Mouse (Mus musculus): ENCODE data around the gene S100a13. TPM values are rescaled to one million over a fixed set of nuclear protein-coding genes. Genes with fewer than 3 reads are reported as not detected.

S100a13 gene
- total RNA-seq, 2 experiments from 2014 or later, result 29.1 to 29.8 TPM

- no peak for DNase-seq
- intact Hi-C loops (cut with DNase I), result no loop called here
Observed at GRCm38 (mm10) chr3:90503444-90503843, 10.8 kb upstream of the S100a13 start.

GRCm38 (mm10) chr3:90505216-90505615 lies 9.0 kb upstream of the S100a13 start:
- intact Hi-C loops (cut with DNase I), result no loop called here
- DNase-seq, result no peak

DNA sequence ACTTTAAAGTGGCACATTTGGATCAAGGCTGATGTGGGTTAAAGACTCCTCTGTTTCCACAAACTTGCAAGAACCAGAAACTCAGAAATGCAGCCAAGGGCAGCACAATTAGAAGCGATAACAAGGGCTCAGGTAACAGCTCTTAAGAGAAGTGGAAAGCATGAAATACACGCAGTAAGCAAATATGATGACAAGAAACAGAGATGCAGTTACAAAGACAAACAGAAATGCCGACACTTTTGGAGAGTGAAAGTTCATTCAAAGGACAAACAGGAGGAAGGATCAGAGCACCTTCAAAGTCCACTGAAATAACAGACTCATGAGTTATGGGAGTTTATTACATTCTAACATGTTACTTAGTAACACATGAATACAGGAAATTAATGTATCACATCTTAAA lies 7.9 kb upstream of the S100a13 start:
- intact Hi-C loops (cut with DNase I), result no loop called here
- no peak for DNase-seq

DNA sequence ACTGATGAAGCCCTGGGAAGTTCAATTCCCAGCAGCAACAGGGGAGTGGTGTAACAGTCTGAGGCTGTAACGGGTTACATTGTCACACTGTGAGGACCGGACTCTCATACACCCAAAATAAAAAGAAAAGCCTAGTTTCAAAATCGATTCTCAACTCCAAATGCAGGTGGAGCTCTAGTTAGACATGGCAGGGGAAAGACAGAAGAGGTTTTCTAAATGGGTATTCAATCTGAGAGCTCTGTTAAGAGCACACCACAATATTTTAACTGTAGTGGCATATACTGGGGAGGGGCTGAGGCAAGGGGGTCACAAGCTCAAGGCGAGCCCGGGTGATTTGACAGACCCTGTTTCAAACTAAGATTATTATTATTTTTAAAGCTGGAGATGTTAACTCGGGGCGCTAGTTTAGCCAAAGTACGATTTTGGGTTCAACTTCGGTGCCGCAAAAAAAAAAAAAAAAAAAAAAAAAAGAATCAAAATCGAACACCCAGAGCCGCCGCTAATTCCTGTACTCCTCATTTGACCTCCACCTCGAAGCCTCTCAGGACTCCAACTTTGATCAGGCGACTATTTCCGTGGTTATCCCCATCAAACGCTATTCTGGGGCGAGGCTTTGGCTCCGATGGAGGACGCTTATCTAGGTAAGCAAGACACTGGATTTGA lies 5.8 kb upstream of the S100a13 start:
- intact Hi-C loops (cut with DNase I), result no loop called here
- DNase-seq, result no peak

DNA sequence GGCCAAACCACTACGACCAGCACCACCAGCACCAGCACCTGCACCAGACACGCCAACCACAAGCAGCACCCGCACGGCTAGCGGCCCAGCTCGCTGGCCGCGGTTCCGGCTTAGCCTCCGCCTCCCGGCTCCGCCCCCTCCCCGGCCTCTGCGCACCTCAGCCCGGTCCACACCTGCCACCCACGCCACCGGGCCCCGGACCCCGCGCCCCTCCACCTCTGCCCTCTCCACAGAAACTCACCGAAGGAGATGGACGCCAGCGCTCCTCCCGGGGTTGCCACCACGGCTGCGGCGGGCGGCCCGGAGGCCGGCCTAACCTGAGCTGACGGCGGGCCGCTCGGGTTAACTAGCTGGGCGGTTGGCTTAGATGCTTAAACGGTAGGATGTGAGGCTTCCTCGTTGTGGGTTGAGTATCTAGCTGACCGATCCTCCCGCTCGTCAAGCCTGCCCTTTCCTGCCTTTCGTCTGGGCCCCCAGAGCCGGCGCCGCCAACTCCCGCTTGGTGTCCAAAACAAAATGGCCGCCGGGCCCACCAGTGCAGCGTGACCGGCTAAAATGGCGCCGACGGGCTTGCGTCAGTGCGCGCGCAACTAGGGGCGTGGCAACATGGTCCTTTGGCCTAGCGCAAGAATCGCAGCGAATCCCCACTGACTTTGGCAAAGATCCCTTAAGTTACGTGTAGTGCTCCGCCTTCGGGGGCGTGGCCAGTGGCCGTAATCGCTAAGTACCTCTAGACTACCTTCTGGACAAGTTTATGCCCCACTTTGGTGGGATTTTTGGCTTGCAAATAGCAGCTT lies 5.1 kb upstream of the S100a13 start, which contains the start of gene Chtop:
Gene Chtop (minus strand): TSS at position 549 of the 797 bp plus-strand sequence.
- intact Hi-C loops (cut with DNase I), result no loop called here
- DNase-seq, result peak; percentile 99 to 100

DNA sequence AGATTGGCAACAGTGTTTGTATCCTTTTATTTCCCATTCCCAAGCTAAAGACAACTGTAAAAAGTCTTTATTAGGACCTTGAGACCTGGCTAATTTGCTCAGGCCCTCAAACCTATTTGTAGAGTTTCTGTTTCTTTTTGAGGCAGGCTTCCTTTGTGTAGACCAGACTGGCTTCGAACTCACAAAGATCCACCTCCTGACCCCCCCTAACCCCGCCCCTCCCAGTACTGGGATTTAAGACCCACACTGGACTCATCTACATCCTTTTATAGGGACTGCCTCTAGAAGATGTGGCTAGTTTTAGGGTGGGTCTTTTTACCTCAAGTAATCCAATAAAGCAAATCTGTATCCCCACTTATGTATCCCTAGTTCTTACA lies 4.5 kb upstream of the S100a13 start:
- DNase-seq, result no peak
- intact Hi-C loops (cut with DNase I), result no loop called here

- no peak for DNase-seq
- intact Hi-C loops (cut with DNase I), result no loop called here
Observed at GRCm38 (mm10) chr3:90512276-90512675, 2.0 kb upstream of the S100a13 start.

DNA sequence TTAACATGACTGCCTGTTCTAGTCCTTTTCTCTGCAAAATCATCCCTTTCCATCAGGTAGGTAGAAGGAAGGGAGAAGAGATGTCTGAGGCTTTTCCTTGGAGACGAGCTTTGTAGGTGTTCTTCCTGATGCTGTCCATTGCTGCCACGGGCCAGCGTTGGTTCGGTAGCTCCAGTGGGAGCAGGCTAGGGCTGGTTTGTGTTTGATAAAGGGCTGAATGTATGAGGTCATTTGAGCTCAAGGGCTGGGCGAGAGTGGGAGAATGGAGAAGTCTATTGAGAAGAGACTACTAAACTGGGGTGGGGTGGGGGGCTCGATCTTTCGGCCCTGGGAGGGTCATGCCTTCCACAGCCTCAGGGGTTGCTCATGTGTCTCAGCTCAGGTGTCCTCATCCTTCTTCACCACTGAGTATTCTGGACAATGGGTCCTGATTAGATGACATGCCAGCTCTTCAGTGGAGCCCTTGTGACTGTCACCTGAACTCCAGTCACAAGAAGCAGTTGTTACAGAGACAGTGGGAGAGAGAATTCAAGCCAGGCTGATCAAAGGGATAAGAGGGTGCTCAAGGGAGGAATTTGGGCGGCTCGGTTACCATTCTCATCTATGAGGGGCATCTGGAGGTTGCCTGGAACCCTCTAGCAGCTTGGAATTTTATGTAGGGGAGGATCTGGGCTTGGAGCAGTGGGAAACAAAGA lies 1.1 kb upstream of the S100a13 start:
- intact Hi-C loops (cut with DNase I), result no loop called here

DNA sequence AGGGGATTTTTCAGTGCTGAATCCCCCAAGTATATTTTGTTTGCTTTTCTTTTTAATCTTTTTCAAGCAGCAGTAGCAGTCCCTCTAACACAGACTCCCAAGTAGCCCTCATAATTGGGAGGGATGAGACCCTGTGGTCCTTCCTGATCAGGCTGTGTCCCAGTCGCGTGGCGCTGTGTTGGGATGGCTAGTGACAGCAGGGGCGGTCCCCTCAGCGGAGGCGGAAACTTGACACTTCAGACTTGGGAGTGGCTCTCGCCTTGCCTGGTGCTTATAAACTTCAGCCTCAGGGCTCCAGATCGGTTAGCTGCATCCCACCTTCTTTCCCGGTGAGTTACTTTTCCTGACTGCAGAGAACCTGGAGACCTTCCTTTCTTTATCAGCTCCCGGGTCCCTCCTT lies 456 bp downstream of the S100a13 start:
- peak; percentile 78 to 79 for DNase-seq
- intact Hi-C loops (cut with DNase I), result no loop called here

More for the DNA sequence above, 1.1 kb upstream of the S100a13 start:
- no peak for DNase-seq

DNA sequence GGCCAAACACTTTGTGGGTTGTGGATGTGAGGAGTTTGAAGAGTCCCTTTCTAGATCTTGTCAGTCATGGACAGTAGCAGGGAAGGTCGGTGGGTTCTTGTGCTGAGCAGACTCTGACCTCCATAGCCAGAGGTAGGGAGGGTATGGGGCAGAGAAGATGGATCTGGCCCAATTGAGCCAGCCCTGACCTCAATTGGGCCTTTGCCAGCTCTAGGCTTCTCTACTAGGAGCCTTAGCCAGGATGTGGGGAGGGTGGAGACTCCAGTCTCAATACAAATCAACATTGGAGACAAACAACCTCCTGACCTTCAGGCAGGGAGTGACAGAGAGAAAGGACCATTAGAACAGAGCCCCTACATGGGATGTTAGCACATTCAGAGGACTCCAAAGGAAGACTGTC lies 1.0 kb downstream of the S100a13 start:
- DNase-seq, result peak; percentile 54 to 63
- intact Hi-C loops (cut with DNase I), result no loop called here

DNA sequence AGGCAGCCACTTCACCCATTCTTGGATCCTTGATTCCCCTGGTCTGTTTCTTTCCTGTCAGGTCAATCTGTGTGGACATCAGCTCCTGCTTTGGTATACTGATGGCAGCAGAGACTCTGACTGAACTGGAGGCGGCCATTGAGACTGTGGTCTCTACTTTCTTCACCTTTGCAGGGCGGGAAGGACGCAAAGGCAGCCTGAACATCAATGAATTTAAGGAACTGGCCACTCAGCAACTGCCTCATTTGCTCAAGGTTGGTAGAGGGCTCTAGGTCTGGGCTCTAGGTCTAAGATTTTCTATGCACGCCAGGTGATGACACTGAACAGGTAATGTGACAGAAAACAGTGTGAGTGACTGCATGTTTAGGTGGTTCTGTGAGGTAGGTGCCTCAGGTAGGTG lies 1.6 kb downstream of the S100a13 start:
- intact Hi-C loops (cut with DNase I), result no loop called here
- no peak for DNase-seq

DNA sequence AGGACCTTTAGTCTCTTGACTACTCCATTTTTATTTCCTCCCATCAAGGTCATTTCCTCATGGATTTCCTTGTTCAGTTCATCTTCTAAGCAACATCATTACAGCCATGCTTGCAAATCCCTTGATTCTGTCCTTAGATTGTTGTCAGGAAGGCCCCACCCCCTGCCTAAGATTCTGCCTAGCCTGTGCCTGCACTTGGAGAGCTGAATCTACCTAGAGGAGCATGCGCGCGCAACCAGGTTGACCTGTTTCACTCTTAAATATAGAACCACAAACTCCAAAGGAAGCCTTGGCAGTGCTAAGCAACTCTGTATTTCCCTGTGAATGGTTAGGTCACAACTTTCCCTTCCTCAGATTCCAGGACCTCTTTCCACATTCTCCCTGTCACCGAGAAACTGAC lies 3.5 kb downstream of the S100a13 start:
- no peak for DNase-seq
- intact Hi-C loops (cut with DNase I), result no loop called here

DNA sequence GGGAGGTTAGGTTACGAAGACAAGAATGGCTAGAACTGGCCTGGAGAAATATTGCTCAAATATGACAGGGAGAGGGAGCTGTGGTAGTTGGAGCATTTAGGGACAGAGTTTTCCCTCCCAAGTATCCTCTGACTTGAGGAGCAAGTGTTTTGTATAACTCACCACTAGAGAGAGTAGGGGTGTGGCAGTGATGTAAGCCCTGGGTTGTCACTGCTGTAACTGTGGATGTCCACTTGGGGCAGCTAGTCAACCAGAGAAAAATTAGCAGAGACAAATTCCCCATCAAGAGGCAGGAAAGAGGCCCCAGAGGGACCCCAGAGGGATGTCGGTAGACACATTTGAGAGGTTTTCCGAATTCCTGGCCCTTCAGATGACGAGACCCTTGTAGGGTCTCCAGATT lies 11.2 kb downstream of the S100a13 start:
- DNase-seq, result peak; percentile 35 to 65
- intact Hi-C loops (cut with DNase I), result loop anchor here (1.0 to 10.0 kb wide), 3 partner anchors 59 to 179 kb away; no protein-coding TSS in a partner anchor

GRCm38 (mm10) chr3:90526076-90526475 lies 11.8 kb downstream of the S100a13 start:
- intact Hi-C loops (cut with DNase I), result loop anchor here (10.0 kb wide), 1 partner anchor 179 kb away; no protein-coding TSS in a partner anchor
- DNase-seq, result no peak

DNA sequence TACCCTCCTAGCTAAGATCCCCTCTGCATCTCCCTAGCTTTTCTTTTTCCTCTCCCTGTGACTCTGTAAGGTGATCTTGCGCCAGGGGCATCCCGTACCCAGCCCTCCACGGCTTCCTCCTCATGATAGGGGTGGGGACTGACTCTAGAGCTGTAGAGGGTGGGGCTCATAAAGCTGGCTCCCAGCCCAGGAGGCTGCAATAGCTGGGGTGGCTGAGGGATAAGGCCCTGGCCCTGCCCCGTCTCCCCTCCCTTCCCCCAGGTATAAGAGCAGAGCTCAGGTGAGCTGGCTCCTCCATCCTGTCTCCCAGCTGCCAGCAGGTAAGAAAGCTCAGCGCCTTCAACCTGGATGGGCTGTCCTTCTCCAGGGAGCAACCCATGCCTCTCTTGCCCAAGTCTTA lies 12.3 kb downstream of the S100a13 start, which contains the start of gene S100a14:
Gene S100a14 (plus strand): TSS at position 277 of the 400 bp plus-strand sequence.
- intact Hi-C loops (cut with DNase I), result loop anchor here (10.0 kb wide), 1 partner anchor 178 kb away; no protein-coding TSS in a partner anchor
- DNase-seq, result no peak

DNA sequence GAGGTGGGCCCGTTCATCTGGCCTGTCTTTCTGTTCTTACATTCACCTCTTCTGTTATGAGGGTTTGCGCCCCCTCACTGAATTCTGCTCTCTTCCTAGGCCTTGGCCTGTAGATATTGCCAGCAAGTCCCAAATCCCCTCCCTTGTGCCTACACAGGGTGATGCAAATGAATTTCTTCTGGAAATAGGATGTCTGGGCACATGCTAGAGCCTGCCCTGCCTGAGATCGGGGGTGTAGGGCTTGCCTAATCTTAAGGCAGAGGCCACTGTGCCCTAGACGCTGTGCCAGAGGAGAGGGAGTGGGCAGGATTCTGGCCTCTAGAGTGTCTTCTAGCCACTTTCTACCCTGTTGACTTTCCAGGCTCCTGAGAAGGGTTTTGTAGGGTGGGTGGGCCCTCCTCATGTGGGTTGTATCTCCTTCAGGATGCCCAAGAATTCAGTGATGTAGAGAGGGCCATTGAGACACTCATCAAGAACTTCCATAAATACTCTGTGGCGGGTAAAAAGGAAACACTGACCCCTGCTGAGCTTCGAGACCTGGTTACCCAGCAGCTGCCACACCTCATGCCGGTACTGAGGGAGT lies 13.1 kb downstream of the S100a13 start:
- no peak for DNase-seq
- intact Hi-C loops (cut with DNase I), result loop anchor here (10.0 kb wide), 1 partner anchor 177 kb away; no protein-coding TSS in a partner anchor

DNA sequence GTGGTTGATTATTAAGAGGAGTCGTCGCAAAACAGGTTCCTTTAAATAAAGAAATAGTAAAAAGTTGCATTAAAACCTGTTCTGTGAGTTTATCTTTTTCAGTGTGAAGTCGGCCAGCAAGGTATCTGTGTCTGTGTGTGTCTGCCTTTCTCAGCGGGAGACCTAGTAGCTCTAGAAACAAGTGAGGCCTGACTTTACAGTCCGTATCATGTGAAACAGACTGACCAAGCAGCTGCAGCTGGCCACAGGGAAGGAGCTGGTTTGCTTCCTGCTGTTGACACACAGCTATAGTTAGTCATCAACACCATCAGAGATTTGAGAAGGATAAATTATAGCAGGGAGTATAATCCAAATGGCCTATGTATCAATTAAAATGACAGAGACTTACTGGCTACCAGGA lies 17.5 kb downstream of the S100a13 start:
- intact Hi-C loops (cut with DNase I), result no loop called here
- DNase-seq, result no peak

DNA sequence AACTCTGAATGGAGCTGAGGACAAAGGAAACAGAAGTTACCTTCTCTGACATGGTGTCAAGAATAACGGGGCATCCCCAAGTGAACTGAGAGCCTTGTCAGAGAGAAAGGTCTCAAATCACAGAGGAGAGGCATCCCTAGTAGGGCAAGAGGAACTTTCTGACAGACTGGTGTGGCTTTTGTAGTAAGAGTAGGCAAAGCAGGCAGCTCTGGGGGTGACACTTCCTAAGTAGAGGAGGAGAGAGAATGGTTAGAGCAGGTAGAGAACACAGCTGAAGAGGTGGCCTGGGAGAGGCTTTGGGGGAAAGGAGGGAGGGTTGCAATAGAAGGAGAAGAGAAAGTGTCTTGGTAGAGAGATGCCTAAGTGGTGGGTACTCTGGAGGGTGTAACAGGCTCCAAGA lies 21.2 kb downstream of the S100a13 start:
- no peak for DNase-seq
- intact Hi-C loops (cut with DNase I), result no loop called here

DNA sequence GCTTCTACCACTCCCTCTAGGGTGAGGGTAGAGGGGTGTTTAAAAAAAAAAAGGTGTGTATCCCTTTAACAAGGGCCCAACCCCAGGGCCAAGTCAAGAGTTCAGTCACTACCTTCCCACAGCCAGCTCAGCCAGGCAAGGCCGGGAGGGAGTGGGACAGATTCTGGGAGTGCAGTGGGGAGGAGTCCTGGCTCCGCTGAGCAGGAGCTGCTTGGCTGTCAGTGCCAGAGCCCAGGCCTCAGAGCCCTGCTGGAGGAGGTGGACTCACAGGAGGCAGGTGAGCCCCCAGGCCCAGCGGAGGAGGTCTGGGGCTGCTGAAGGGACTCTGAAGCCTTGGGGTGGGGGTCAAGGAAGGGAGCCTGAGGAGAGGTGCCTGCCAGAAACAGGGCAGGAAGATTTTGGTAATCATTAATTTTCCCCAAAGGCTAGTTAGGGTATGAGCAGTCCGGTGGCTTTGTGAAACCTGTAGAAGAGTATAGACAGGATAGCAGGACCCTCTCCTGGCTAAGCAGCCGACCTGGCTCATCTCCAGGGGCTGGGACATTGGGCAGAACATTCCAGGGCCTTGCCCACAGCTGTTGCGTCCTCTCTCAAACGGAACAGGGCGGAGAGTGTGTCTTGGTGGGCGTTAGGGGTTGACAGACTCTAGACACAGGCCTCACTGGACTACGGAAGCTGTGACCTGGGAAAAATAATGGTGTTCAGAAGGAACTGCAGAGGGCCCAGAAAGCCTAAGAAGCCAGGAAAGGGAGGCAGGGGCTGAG lies 23.1 kb downstream of the S100a13 start, which contains the start of gene S100a16:
Gene S100a16 (plus strand): TSS at position 114 of the 764 bp plus-strand sequence.
- intact Hi-C loops (cut with DNase I), result no loop called here
- peak; percentile 79 to 84 for DNase-seq

DNA sequence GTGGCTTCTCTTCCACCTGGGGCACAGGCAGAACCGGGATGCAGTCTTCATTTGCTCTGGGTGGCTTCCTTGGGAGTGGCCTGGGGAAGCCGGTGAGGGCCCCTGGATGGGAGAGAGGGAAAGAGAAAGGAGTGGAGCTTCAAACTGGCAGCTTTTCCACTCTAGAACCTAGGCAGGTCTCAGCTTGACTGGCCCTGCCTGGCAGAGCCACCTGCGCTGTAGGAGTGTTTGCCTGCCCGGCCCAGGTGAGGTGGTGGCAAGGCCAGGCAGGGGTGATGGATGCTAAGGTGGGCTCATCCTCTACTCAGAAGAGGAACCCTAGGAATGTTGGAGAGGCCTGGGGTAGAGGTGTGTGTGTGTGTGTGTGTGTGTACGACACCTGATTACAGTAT lies 23.7 kb downstream of the S100a13 start:
- intact Hi-C loops (cut with DNase I), result no loop called here

More for the DNA sequence above, 23.7 kb downstream of the S100a13 start:
- no peak for DNase-seq
